Mouse (Mus musculus): ENCODE data around the gene Klf13.

Klf13 gene

DNA sequence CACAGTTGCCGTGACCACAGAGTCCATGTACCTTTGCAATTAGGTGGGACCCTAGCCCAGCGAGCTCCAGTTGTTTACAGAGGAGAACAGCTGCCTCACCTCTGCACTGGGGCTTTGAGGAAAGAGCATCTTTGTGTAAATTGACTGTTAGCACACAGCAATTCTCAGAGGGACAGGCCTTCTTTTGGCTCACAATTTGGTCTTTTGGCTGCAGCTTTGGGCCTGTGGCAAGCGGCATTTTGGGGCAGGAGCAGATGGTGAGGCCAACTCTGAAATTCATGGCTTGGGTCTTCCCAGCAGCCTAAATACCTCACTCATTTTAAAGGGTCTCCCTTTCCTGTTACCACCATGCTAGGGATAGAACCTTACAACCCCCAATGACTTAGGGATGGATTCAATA, 10.5 kb upstream of the Klf13 start:
- in situ Hi-C loops (cut with MseI, MboI): loop anchor here in 1 of 2 experiments (25.0 kb wide), 1 partner anchor 187 kb away; no protein-coding TSS in a partner anchor

- in situ Hi-C loops (cut with MseI, MboI): loop anchor here in 1 of 2 experiments (25.0 kb wide), 1 partner anchor 186 kb away; no protein-coding TSS in a partner anchor
These were observed 9.1 kb upstream of the Klf13 start for GRCm38 (mm10) chr7:63947514-63948487.

GRCm38 (mm10) chr7:63943946-63944345, 5.2 kb upstream of the Klf13 start:
- in situ Hi-C loops (cut with MseI, MboI): loop anchor here in 1 of 2 experiments (25.0 kb wide), 1 partner anchor 182 kb away; no protein-coding TSS in a partner anchor

DNA sequence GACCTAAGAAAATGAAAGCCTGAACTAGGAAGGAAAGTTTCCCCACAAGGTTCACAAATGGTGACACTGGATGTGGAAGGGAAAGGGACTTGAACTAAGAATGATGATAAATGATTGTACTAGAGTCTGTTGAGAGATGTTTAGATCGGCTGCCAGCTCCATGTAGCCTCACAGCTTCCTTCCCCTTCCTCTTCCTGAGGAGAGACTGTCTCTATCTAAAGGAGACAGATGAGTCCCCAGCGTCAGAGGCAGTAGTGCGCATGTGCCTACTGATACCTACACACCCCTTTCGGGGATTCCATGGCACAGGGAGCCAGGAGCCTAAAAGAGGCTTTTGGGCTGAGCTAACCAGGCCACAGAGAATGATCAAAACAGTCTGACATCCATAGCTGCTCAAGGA, 2.8 kb upstream of the Klf13 start:
- in situ Hi-C loops (cut with MseI, MboI): loop anchor here in 1 of 2 experiments (25.0 kb wide), 1 partner anchor 179 kb away; no protein-coding TSS in a partner anchor

DNA sequence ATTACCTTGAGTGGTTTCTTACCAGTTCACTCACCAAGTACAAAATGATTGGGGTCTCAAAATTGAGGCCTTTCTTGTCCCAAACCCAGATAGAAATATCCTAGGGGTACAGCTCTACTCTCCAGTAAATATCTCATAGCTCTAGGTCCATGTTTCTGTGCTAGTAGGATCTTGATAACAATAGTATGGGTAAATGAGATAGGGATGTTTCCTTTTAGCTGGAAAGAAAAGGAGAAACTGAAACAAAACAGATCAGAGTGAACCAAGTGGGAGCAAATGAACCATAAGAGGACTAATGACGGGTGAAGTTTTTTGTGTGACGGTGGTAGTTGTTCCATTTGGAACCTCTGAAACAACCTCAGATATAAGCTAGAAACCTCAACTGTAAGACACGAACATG, 2.3 kb upstream of the Klf13 start:
- in situ Hi-C loops (cut with MseI, MboI): loop anchor here in 1 of 2 experiments (25.0 kb wide), 1 partner anchor 179 kb away; no protein-coding TSS in a partner anchor

DNA sequence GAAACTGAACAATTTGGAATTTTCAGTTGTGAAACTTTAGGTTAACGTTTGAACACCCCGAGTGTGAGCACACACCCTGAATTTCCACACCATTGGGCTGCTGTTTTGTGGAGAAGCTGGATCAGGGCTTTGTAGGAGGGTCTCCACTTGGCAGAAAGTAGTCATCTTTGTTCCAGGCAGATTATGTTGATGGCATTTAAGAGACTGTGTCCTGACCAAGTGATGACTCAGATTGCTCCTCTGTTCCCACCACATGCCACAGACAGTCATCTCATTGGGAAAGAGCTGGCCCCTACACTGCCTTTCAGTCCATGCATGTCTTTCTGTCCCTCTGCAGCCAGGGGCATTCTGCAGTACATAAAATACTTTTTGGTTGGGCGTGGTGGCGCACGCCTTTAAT, 1.6 kb upstream of the Klf13 start:
- in situ Hi-C loops (cut with MseI, MboI): loop anchor here in 1 of 2 experiments (25.0 kb wide), 1 partner anchor 178 kb away; no protein-coding TSS in a partner anchor

DNA sequence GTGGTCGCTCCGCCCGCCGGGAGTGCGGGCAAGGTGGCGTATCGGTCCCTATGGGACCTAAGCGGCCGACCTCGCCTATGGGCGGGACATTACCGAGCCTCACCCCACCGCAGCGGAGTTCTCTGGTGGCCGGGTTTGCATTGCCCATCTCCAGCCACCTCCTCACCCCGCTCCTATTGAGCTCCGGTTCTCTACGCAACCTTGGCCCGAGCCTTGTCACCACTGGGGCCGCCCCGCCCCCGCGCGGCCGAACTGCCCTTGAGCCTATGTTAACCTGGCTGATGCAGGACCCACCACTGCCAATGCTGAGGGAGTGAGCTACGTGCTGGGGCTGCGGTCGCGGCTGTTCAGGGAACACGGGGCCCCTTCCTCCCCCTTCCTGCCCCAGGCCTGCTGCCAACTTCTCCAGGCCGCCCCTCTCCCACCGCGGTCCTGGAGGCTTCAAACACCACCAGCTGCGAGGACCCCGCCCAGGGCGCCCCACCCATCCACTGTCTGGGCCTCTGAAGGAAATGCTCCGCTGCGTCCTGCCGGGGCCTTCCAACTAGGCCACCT, 759 bp upstream of the Klf13 start:
- in situ Hi-C loops (cut with MseI, MboI): loop anchor here in 1 of 2 experiments (25.0 kb wide), 1 partner anchor 177 kb away; no protein-coding TSS in a partner anchor

DNA sequence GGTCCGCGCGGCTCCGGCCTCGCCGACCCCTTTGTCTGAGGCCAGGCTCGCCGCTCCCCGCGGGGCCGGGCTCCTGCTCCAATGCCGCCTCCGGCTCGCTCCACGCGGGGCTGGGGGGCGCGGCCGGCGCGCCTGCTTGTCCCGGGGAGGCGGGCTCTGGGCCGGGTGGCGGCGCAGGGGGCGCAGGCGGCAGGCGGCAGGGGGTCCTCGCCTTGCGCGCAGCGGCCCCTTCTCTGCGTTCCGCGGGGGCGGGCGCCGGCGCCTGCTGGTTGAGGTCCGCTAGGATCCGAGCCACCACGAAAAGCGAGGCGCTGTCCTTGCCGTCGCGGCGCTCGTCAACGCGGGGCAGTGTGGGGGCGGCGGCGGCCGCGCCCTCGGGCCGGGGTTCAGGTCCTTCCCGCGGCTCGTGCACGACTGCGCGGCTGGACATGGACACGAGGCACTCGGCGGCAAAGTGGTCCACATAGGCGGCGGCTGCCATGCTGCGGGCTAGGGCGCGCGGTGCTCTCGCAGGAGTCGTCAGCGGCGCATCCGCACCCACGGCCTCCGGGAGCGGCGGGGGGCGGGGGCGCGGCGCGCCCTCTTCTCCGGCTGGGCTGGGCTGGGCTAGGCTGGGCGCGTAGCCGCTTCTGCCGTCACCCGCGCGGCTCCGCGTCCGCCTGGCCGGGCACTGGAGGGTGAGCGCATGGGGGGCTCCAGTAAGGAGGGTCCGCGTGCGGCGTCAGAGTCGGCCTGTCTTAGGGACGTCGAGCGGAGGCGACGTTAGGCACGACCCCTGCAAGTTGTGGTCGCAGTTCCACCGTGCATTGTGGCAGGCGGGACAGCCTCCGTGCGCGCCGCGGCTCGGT, 425 bp downstream of the Klf13 start:
- in situ Hi-C loops (cut with MseI, MboI): loop anchor here in 1 of 2 experiments (25.0 kb wide), 1 partner anchor 176 kb away; no protein-coding TSS in a partner anchor

DNA sequence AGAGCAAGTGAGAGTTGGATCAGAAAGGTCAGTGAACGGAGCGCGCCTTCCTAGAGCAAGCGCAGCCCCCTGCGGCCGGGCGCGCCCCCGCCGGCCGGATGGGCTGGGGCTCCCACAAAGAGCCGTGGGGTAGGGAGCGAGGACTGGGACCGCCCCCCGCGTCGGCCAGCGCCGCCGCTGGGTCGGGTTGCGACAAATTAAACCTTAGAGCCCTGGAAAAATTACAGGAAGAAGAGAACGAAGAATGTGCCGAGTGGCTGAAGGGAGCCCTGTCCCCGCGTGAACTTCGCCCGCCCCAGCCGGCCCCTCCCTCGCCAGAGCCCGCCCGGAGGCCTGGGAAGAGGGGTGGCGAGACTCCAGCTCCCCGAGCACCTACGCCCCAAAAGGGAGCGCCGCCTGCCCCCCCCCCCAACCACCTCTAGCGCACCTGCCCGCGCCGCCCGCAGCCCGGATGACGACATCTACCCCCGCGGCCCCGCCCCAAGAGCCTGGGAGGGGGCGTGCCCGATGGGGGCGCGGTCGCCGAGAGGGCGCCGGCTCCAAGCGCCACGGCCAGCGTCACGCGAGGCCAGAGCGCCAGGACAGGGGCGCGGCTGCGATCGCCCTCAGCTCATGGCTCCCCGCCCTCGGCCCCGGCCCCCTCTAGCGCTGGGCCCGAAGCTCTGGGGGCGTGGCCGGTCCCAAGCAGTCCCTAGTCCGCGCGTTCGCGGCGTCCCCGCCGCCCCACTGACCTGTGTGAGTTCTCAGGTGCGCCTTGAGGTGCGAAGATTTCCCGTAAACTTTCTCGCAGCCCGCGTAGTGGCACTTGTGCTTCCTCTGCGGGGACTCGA, 1.3 kb downstream of the Klf13 start:
- in situ Hi-C loops (cut with MseI, MboI): loop anchor here in 1 of 2 experiments (25.0 kb wide), 1 partner anchor 175 kb away; no protein-coding TSS in a partner anchor

DNA sequence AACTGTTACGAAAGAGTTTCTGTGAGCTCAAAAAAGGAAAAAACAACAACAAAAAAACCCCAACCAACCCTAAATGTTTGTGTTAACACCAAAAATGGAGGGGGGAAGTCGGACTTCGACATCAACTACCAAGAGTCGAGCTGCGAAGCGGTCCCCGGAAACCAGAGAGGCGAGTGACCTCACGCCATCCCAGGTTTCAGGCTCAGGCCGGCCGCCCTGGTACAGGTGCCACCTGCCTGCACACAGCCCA, 1.8 kb downstream of the Klf13 start:
- in situ Hi-C loops (cut with MseI, MboI): loop anchor here in 1 of 2 experiments (25.0 kb wide), 1 partner anchor 175 kb away; no protein-coding TSS in a partner anchor

- in situ Hi-C loops (cut with MseI, MboI): loop anchor here in 1 of 2 experiments (25.0 kb wide), 1 partner anchor 174 kb away; no protein-coding TSS in a partner anchor
These were observed 2.3 kb downstream of the Klf13 start for GRCm38 (mm10) chr7:63936188-63936985.

- in situ Hi-C loops (cut with MseI, MboI): loop anchor here in 1 of 2 experiments (25.0 kb wide), 1 partner anchor 173 kb away; no protein-coding TSS in a partner anchor
These were observed 2.9 kb downstream of the Klf13 start for GRCm38 (mm10) chr7:63935809-63936187.

DNA sequence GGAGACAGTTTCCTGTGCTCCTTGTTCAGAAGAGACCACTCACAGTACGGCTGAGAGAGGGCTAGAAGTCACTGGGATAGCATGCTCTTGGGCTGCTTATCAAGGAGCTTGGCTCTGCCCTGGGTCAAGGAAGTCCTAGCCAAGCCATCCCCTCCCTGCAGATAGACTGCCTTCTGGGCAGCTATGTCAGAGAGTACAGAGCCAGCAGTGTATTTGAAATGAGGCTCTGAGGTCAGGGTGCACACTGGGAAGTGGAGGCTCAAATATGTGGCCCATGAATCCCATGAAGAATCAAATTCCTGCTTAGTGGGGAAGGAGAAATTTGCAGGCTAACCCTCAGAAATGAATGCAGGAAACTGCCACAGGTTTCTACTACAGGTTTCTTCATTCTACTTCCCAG, 4.2 kb downstream of the Klf13 start:
- in situ Hi-C loops (cut with MseI, MboI): loop anchor here in 1 of 2 experiments (25.0 kb wide), 1 partner anchor 172 kb away; no protein-coding TSS in a partner anchor

GRCm38 (mm10) chr7:63933905-63934304, 4.8 kb downstream of the Klf13 start:
- in situ Hi-C loops (cut with MseI, MboI): loop anchor here in 1 of 2 experiments (25.0 kb wide), 1 partner anchor 172 kb away; no protein-coding TSS in a partner anchor

DNA sequence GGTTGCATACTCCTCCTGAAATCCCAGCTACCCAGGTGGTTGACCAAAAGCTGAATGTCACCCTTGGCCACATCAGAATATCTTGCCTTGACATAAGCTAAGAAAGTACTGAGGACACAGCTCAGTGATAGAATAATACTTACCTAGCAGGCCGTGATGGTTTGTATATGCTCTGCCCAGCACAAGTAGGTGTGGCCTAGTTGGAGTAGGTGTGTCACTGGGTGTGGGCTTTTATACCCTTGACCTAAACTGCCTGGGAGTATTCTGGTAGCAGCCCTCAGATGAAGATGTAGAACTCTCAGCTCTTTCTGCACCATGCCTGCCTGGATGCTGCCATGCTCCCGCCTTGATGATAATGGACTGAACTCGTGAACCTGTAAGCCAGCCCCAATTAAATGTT, 6.3 kb downstream of the Klf13 start:
- in situ Hi-C loops (cut with MseI, MboI): loop anchor here in 1 of 2 experiments (25.0 kb wide), 1 partner anchor 170 kb away; no protein-coding TSS in a partner anchor

- in situ Hi-C loops (cut with MseI, MboI): loop anchor here in 1 of 2 experiments (25.0 kb wide), 1 partner anchor 168 kb away; no protein-coding TSS in a partner anchor
These were observed 7.9 kb downstream of the Klf13 start for GRCm38 (mm10) chr7:63930766-63931165.

DNA sequence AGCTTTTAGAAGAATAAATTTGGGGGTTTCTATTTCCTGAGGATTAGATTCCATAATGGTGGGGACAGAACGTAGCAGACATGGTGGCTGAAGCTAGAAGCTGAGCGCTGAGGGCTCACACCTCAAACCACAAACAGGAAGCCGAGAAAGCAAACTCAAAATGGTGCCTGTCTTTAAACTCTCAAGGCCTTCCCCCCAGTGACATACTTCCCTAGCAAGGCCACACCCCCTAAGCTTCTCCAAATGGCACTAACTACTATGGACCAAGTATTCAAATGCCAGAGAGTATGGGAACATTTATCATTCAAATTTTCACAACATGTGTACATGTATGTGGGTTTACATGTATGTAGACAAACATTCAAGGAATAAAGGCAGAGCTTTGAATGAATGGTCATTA, 8.6 kb downstream of the Klf13 start:
- in situ Hi-C loops (cut with MseI, MboI): loop anchor here in 1 of 2 experiments (25.0 kb wide), 1 partner anchor 168 kb away; no protein-coding TSS in a partner anchor

GRCm38 (mm10) chr7:63929080-63929479, 9.6 kb downstream of the Klf13 start:
- in situ Hi-C loops (cut with MseI, MboI): loop anchor here in 1 of 2 experiments (25.0 kb wide), 1 partner anchor 167 kb away; no protein-coding TSS in a partner anchor

DNA sequence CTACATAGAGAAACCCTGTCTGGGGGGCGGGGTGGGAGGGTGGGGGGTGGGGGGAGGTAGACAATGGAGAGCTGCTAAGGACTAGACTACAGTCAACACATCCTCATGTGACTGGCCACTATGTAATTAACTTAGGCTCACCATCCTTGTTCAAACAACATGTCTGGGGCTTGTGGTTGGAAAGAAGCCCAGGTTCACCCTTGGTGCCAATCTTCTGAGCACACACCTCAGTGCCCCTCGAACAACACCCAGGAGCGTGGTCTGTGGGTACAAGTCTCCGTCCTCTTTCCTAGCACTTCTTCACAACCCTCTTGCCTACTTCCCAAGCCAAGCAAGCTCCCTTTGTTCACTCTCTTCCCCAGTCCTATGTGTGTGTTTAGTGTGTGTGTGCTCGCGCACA, 11.6 kb downstream of the Klf13 start:
- in situ Hi-C loops (cut with MseI, MboI): loop anchor here in 1 of 2 experiments (25.0 kb wide), 1 partner anchor 165 kb away; no protein-coding TSS in a partner anchor

Data from mouse trophoblast stem cell (cell line).